Mouse (Mus musculus) megakaryocyte, embryonic 14.5 days (primary cell): ENCODE data around the gene Stard5. TPM values are rescaled to one million over a fixed set of nuclear protein-coding genes. Genes with fewer than 3 reads are reported as not detected.

Experiments used
- H3K27me3 ChIP-seq: replicated peaks from 2 replicates; pipeline ENCODE3; 2012; ENCODE audit warnings: inconsistent platforms
- H3K36me3 ChIP-seq: replicated peaks from 2 replicates; pipeline ENCODE3; 2012; ENCODE audit warnings: low read length, inconsistent platforms, mixed read lengths
- H3K4me1 ChIP-seq: 2 replicates; pipeline ENCODE4 v1.6.1; 2012; ENCODE audit warnings: inconsistent platforms
- H3K4me3 ChIP-seq: replicated peaks from 2 replicates; pipeline ENCODE3; 2012; ENCODE audit warnings: moderate library complexity, mild to moderate bottlenecking, inconsistent platforms
- H3K9me3 ChIP-seq: 2 replicates; pipeline ENCODE4 v1.6.1; 2012; ENCODE audit warnings: inconsistent platforms
- FLI1 ChIP-seq: IDR thresholded peaks from 2 replicates; pipeline ENCODE4 v1.6.1; 2012; ENCODE audit warnings: low read length, inconsistent platforms, mixed read lengths
- GATA1 ChIP-seq: IDR thresholded peaks from 3 replicates; pipeline ENCODE4 v1.6.1; 2012; ENCODE audit warnings: mixed read lengths, low read length, inconsistent platforms, borderline replicate concordance
- polyA plus RNA-seq: library from polyadenylated mRNA; stranded (reverse); fragments of >175 nt; gene quantifications from 2 replicates; pipeline ENCODE4 v1.2.3, GENCODE M21; 2012; ENCODE audit warnings: low replicate concordance; ENCODE audit not compliant: insufficient read depth

Stard5 gene
- 0.57 TPM in 1 of 2 replicates, not detected in the other for polyA plus RNA-seq

DNA sequence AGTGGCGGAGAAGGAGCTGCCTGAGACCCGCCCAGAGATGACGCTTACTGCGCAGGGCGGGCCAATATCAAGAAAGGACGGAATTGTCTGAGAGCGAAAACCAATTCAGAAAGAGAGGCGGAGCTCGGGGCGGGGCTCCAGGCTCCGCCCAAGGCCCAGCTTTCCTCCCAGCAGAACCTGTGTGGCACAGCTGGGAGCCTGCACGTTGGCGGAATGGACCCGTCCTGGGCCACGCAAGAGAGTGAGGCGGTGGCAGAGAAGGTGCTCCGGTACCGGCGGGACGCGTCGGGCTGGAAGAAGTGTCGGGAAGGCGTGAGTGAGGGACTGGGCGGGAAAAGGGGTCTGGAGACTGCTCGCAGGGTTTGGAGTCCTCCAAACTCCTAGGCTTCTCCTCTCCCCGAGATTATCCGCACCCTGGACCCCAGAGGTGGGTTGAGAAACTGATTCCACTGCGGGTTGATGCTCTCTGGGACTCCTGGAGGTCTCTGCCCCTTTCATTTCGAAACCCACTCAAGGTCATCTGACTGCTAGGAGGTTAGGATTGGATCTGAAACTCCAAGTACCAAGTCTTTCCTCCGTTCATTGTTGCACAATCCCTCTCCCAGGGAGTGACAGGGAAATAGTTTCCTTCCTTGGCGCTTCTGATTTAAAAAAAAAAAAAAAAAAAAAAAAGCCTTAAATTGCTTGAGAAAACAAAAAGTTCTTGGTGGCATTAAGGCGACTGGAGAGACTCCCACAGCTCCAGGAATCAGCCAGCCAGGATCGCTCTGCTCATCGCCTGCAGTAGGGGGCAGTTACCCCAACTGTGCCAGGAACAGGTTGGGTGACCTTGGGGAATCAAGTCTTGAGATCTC lies at the start of gene Stard5:
Stard5 (plus strand) TSS at position 132 of the 854 bp plus-strand sequence.
- peak within 1 kb of the TSS; percentile 97 for H3K4me3 ChIP-seq
- H3K27me3 ChIP-seq, result no peaks in the 10 kb centered on the region
- peaks cover 27% of the 10 kb centered on the region for H3K4me1 ChIP-seq
- no peaks in the 10 kb centered on the region for H3K9me3 ChIP-seq
- peaks cover 27% of the 10 kb centered on the region for H3K36me3 ChIP-seq
- TF ChIP-seq FLI1 (no peak), GATA1 (no peak)

DNA sequence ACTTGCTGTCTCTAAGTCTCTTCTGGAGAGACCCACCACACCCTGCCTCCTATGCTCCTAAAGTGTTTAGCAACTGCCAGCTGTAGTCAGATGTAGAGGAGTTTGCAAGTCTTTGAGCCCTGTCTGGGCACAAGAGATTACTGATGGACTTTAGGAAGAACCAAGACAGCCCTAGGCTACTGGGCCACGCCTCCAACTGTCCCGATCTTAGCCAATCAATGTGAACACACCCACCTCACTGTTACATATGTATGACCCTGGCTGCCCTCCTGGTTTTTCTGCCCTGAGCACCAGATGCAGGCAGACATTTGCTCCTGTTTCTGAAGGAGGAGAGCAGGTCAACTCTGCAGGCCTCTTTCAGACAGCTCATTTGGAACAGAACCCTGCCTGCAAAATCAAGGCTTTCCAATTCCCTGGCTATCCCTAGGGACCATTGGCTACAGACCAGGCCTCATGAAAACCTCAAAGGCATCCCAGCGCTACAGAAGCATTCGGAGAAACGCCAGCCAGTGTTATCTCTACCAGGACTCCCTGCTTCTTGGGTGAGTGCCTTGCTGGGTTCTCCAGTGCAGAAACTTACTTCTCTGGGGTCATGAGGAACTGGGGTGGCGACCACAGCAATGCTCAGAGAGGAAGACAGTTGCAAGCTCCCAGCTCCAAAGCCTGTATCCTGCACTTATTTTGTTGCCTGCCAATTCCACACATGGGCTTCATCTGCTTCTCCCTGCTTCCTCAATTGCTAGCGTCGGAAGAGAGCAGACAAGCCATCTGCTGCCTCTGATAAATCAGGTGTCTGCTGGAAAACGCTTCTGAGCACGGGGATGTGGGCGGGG lies 46.9 kb upstream of the Stard5 start, which contains the start of gene Tmc3:
Tmc3 (plus strand) TSS at position 289 of the 833 bp plus-strand sequence.
- Histone ChIP-seq H3K36me3 (no peaks in the 10 kb centered on the region), H3K4me3 (no peak within 1 kb of the TSS), H3K9me3 (peaks cover 5% of the 10 kb centered on the region), H3K4me1 (no peaks in the 10 kb centered on the region), H3K27me3 (no peaks in the 10 kb centered on the region)
- no peak for TF ChIP-seq FLI1
- no peak for TF ChIP-seq GATA1

DNA sequence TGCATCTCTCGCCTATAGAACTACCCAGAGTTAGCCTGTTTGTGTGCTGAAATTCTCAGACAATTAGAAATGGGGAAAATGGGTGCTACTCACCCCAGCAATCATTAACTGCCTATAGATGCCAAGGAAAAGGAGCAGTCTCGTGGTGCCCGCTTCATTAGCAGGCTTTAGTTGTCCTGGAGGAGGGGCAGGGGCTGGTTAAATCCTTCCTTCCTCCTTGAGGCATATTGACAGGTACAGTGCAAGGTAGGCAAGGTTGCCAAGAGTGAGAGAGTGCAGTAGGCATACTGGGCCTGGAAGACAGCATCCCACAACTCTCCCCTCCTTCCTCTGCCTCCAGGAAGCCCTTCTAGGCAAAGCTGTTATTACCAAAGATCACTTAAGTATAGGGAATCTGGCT lies 37.7 kb upstream of the Stard5 start:
- TF ChIP-seq GATA1 (no peak), FLI1 (no peak)
- Histone ChIP-seq H3K27me3 (peaks cover 4% of the 10 kb centered on the region), H3K36me3 (no peaks in the 10 kb centered on the region), H3K9me3 (peaks cover 9% of the 10 kb centered on the region; the same call in 1 of the 2 replicates), H3K4me3 (no peak overlapping the region), H3K4me1 (no peaks in the 10 kb centered on the region)

DNA sequence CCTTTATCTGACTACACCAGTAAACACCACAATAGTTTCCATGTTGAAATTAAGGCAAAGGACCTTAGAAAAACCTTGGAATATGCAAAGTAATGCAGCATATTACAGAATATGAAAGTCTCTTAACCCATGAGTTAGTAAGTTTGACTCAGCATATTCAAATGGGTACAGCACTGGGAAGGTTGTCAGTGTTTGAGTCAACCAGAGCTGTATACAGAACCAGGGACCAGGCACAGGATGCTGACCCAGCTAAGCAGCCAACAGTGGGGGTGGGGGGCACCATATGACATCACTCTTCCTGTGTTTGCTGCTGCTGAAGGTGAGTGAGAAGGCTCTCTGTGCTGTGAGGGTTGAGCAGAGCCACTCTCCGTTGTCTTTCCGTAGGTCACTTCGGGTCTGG lies 34.7 kb upstream of the Stard5 start:
- Histone ChIP-seq H3K27me3 (peaks cover 6% of the 10 kb centered on the region), H3K4me3 (no peak overlapping the region), H3K36me3 (no peaks in the 10 kb centered on the region), H3K4me1 (no peaks in the 10 kb centered on the region), H3K9me3 (peaks cover 9% of the 10 kb centered on the region; the same call in 1 of the 2 replicates)
- no peak for TF ChIP-seq GATA1
- no peak for TF ChIP-seq FLI1

DNA sequence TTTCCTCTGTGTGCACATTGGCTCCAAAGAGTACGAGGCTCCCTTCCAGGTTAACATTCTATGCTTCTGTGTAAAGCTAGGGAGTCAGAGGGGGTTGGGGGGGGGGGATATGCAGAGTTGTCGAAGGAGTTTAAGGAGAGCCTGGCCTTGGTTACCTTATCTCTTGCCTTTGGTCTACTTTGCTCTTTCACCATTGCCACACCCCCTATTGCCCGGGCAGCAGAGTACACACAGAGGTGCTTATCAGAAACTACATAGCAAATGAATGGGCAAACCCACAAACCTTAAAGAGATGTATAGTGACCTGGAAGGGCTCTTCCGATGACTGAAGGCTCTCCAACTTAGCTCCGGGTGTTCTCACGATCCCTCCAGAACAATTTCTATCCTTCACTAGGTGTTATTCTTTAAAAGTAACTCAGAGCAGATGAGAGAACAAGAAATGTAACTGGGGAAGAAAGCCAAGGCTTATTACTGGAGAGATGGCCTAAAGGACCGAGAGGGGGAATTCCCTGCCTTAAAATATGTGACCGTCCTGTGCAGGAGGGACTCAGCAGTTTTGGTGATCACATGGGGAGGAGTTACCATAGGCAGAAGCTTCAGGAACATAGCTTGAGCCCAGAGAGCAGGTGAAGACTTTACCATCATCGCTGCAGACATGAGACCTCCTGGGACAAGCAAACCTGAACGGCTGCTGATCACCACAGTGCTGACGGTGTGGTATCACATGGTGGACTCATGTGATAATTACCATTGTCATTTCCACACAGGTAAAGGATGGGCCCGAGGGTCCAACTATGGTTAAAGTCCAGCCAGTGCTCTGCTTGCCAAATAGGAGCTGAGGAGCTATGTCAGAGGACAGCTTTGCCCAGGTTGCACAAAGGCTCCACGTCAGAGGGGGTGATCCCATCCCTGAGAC lies 32.5 kb upstream of the Stard5 start:
- Histone ChIP-seq H3K27me3 (peaks cover 5% of the 10 kb centered on the region), H3K36me3 (no peaks in the 10 kb centered on the region), H3K4me1 (no peaks in the 10 kb centered on the region), H3K4me3 (no peak overlapping the region), H3K9me3 (peaks cover 9% of the 10 kb centered on the region; the same call in 1 of the 2 replicates)
- TF ChIP-seq FLI1 (no peak), GATA1 (no peak)

DNA sequence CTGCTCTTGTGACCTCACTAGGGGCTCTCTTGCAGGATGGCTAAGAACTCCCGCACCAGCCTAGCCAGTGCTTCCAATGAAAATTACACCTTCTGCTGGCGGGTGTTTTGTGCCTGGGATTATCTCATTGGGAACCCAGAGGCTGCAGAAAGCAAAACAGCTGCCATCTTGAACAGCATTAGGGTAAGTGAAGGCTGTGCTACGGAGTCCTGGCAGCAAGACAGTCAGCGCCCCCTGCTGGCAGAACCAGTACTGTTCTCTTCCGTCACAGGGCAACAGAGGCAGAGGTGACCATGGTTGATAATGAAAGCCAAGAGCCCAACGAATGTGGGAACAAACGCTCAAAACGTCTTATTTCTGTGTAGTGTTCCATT lies 31.9 kb upstream of the Stard5 start:
- Histone ChIP-seq H3K36me3 (no peaks in the 10 kb centered on the region), H3K4me3 (no peak overlapping the region), H3K27me3 (peaks cover 5% of the 10 kb centered on the region), H3K4me1 (no peaks in the 10 kb centered on the region), H3K9me3 (peaks cover 9% of the 10 kb centered on the region; the same call in 1 of the 2 replicates)
- TF ChIP-seq FLI1, result no peak
- no peak for TF ChIP-seq GATA1

DNA sequence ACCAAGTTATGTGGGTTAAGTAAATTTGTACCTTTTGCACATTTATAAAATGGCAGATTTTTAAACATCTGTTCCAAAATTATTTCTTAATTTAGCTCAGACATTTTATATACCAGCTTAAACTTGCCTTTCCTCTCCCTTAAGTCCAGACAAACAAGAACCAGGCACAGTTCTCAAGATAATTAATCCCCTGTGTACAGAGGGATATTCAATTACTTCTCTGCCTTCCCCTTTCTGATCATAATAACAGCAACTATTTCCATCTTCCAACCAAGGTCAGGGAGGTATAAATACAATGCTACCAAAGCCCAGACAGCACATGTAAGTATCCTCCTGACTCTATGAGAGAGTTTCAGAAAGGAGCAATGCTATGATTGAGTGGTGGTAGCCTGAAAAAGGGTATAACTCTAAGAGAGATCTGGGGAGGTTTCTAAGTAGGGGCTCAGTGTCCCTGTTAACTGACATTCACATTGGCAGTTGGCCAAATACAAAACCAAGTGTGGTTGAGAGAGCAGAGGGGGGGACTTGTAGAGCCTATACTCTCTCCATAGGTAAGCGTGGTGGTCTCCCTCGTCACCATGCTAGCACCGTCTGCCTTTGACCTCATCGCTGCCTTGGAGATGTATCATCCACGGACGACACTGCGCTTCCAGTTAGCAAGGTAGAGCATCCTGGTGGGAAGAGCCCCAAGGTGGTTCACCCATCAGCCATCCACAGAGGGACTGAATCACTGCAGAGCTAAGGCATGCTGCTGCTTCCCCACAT lies 27.4 kb upstream of the Stard5 start:
- TF ChIP-seq GATA1 (no peak), FLI1 (no peak)
- no peaks in the 10 kb centered on the region for H3K4me1 ChIP-seq
- no peak overlapping the region for H3K4me3 ChIP-seq
- H3K9me3 ChIP-seq, result no peaks in the 10 kb centered on the region
- H3K36me3 ChIP-seq, result no peaks in the 10 kb centered on the region
- peaks cover 10% of the 10 kb centered on the region for H3K27me3 ChIP-seq

DNA sequence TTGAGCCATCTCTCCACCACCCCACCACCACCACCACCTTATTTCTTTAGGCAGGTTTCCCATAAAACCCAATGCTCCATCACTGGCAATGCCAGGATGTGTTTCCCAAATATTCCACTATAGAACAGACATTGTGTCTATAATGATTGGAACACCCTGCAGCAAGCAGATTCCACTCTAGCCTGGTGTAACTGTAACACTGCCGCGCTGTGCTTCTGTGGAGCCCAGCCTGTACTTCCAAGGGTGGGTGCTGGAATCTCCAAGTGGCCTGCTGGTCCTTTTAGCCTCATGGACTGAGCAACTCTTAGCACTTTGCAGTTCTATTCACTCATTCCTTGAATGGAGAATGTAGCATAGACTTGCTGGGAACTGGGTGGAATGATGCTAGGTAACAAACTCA lies 25.0 kb upstream of the Stard5 start:
- H3K36me3 ChIP-seq, result no peaks in the 10 kb centered on the region
- TF ChIP-seq FLI1 (no peak), GATA1 (no peak)
- 0 out of 2 replicates have a peak, but pooled peaks cover 4% of the 10 kb centered on the region for H3K9me3 ChIP-seq
- H3K4me3 ChIP-seq, result no peak overlapping the region
- peaks cover 14% of the 10 kb centered on the region for H3K27me3 ChIP-seq
- no peaks in the 10 kb centered on the region for H3K4me1 ChIP-seq

DNA sequence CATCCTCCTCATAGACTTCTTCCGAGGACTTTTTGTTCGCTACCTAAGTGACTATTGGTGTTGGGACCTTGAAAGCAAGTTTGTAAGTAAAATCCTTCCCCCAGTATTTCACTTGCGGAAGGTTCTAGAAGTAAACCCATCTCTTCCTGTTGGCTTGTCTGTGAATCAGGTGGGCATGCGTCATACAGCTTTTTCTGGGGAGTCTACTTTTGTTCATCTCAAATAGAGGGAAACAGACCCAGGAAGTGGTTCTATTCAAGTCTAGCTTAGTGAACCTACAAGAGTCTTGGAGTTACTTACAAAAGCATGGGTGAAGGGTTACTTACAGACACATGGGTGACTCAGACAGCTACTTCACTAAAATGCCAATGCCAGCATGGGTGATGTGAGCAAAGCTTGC lies 21.9 kb upstream of the Stard5 start:
- TF ChIP-seq FLI1 (no peak), GATA1 (no peak)
- H3K27me3 ChIP-seq, result peaks cover 10% of the 10 kb centered on the region
- H3K36me3 ChIP-seq, result no peaks in the 10 kb centered on the region
- H3K9me3 ChIP-seq, result 0 out of 2 replicates have a peak, but pooled peaks cover 4% of the 10 kb centered on the region
- H3K4me3 ChIP-seq, result no peak overlapping the region
- H3K4me1 ChIP-seq, result no peaks in the 10 kb centered on the region
